Mouse (Mus musculus) B cell, adult 2 months (primary cell): Measurements from ENCODE around the gene Gpatch2.

Experiments
- DNase-seq, 2 experiments: peaks; one replicate each; pipeline ENCODE4 v3.0.0; 2022

The Gpatch2 gene

GRCm38 (mm10) chr1:187308523-187308922, 93.2 kb downstream of the Gpatch2 start:
- DNase-seq: no peak

GRCm38 (mm10) chr1:187311122-187311521, 95.8 kb downstream of the Gpatch2 start:
- no peak for DNase-seq

- DNase-seq: no peak
Observed at GRCm38 (mm10) chr1:187313323-187313722, 98.0 kb downstream of the Gpatch2 start.

- no peak for DNase-seq
Observed at GRCm38 (mm10) chr1:187313763-187314162, 98.5 kb downstream of the Gpatch2 start.

GRCm38 (mm10) chr1:187314516-187314915, 99.2 kb downstream of the Gpatch2 start:
- DNase-seq: no peak

- no peak for DNase-seq
Observed at GRCm38 (mm10) chr1:187315821-187316220, 100.5 kb downstream of the Gpatch2 start.

GRCm38 (mm10) chr1:187316555-187316954, 101.2 kb downstream of the Gpatch2 start:
- DNase-seq: no peak

GRCm38 (mm10) chr1:187321814-187322213, 106.5 kb downstream of the Gpatch2 start:
- DNase-seq: no peak

- DNase-seq: no peak
Observed at GRCm38 (mm10) chr1:187322505-187323208, 107.3 kb downstream of the Gpatch2 start.

- DNase-seq: no peak
Observed at GRCm38 (mm10) chr1:187323209-187323589, 107.9 kb downstream of the Gpatch2 start.

GRCm38 (mm10) chr1:187342551-187342950, 127.2 kb downstream of the Gpatch2 start:
- DNase-seq: no peak

- DNase-seq: no peak
Observed at GRCm38 (mm10) chr1:187345156-187345555, 129.8 kb downstream of the Gpatch2 start.

- DNase-seq: no peak
Observed at GRCm38 (mm10) chr1:187346923-187347322, 131.6 kb downstream of the Gpatch2 start.

- no peak for DNase-seq
Observed at GRCm38 (mm10) chr1:187347606-187348005, 132.3 kb downstream of the Gpatch2 start.

- DNase-seq: peak; percentile 29 to 38
Observed at GRCm38 (mm10) chr1:187348053-187348820, 132.9 kb downstream of the Gpatch2 start.

GRCm38 (mm10) chr1:187348859-187349258, 133.6 kb downstream of the Gpatch2 start:
- no peak for DNase-seq

- DNase-seq: no peak
Observed at GRCm38 (mm10) chr1:187356169-187356568, 140.9 kb downstream of the Gpatch2 start.

GRCm38 (mm10) chr1:187356904-187357303, 141.6 kb downstream of the Gpatch2 start:
- no peak for DNase-seq

- no peak for DNase-seq
Observed at GRCm38 (mm10) chr1:187360240-187360639, 144.9 kb downstream of the Gpatch2 start.

GRCm38 (mm10) chr1:187362536-187362935, 147.2 kb downstream of the Gpatch2 start:
- DNase-seq: no peak

- DNase-seq: no peak
Observed at GRCm38 (mm10) chr1:187365424-187365823, 150.1 kb downstream of the Gpatch2 start.

- DNase-seq: peak; percentile 21 to 23
Observed at GRCm38 (mm10) chr1:187366806-187367205, 151.5 kb downstream of the Gpatch2 start.

GRCm38 (mm10) chr1:187369049-187369448, 153.7 kb downstream of the Gpatch2 start:
- DNase-seq: peak in 1 of 2 experiments; percentile 28

- no peak for DNase-seq
Observed at GRCm38 (mm10) chr1:187373506-187373905, 158.2 kb downstream of the Gpatch2 start.
